Mouse (Mus musculus) olfactory bulb, adult 2 months (tissue): ENCODE measurements around the gene Padi2. TPM values are rescaled to one million over a fixed set of nuclear protein-coding genes. Genes with fewer than 3 reads are reported as not detected.

ENCODE experiments used
- H3K27ac ChIP-seq: fragments of 200-500 bp; 2 replicates; pipeline ENCODE4 v1.5.1; 2012; ENCODE audit warnings: low read depth, low read length; ENCODE audit not compliant: insufficient read depth
- H3K4me1 ChIP-seq: fragments of 200-500 bp; 2 replicates; pipeline ENCODE4 v1.6.1; 2012; ENCODE audit warnings: low read length; ENCODE audit not compliant: control insufficient read depth, insufficient read depth
- H3K4me3 ChIP-seq: fragments of 200-500 bp; 2 replicates; pipeline ENCODE4 v1.5.1; 2012; ENCODE audit warnings: mild to moderate bottlenecking, low read depth, low read length, moderate library complexity; ENCODE audit not compliant: insufficient read depth
- CTCF ChIP-seq: fragments of 200-500 bp; IDR thresholded peaks from 2 replicates; pipeline ENCODE4 v1.5.1; 2012; ENCODE audit warnings: low read depth, mild to moderate bottlenecking, low read length, moderate library complexity; ENCODE audit not compliant: insufficient read depth
- POLR2A ChIP-seq: fragments of 200-500 bp; IDR thresholded peaks from 2 replicates; pipeline ENCODE4 v1.6.1; 2012; ENCODE audit warnings: mild to moderate bottlenecking, low read depth, low read length, moderate library complexity; ENCODE audit not compliant: insufficient read depth
- WGBS: fragments of 180-500 bp; shearing (Covaris S2); methylation state at CpG from one replicate; pipeline ENCODE4 v1.1.7; 2018; 5-methylcytosine and 5-hydroxymethylcytosine counted together
- polyA plus RNA-seq: library from polyadenylated mRNA; stranded (reverse); fragments of >200 nt; gene quantifications from 2 replicates; pipeline ENCODE4 v1.2.4, GENCODE M21; 2012; ENCODE audit warnings: low replicate concordance; ENCODE audit not compliant: missing spikeins, insufficient read depth, insufficient read length

Gene Padi2
- polyA plus RNA-seq, 1 experiment = not detected

DNA sequence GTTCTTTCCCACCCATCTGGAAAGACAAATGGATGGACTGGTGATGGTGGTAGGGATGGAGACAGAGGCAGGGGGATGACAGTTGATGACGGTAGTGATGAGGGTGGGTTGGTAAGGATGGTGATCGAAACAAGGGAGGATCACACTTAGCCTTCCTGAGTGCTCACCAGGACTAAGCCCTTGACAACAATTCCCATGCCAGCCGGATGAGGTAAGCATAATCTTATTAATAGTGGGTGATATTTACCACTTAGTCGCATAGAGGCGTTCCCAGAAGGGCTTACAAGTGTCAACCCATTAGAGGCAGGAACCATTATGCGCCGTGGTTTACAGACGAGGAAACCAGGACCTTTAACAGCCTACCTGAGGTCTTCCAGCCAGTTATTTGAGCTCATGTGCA lies 36.2 kb upstream of the Padi2 start:
- 87% methylated on average over 8 of the region's 8 CpGs for WGBS
- no peaks in the 10 kb centered on the region for H3K4me1 ChIP-seq
- no peak for TF ChIP-seq CTCF
- no peak for TF ChIP-seq POLR2A
- no peak overlapping the region for H3K4me3 ChIP-seq
- H3K27ac ChIP-seq = no peak overlapping the region

GRCm38 (mm10) chr4:140870876-140871275 lies 35.3 kb upstream of the Padi2 start:
- no peak for TF ChIP-seq CTCF
- no peak for TF ChIP-seq POLR2A
- Histone ChIP-seq H3K4me3 (no peak overlapping the region), H3K4me1 (no peaks in the 10 kb centered on the region), H3K27ac (no peak overlapping the region)
- WGBS = 85% methylated on average over 7 of the region's 7 CpGs

DNA sequence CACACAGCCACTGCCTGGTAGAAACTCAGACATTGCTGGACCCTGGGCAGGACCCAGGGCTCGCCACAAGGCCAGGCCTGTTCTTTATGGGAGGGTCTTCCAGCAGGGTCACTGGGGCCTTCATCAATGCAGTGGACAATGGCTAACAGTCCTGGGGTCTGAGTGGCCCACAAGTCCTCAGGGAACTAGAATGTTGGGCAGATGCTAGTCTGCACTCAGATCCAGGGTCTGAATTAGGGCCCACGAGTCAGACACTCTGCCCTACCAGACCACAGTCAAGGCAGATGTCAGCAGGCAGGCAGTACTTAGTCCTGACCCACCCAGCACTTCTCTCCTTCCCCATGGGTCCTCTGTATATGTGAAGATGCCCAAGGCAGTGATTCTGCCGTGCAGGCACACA lies 34.8 kb upstream of the Padi2 start:
- H3K4me3 ChIP-seq = no peak overlapping the region
- H3K27ac ChIP-seq = no peak overlapping the region
- no peak for TF ChIP-seq CTCF
- TF ChIP-seq POLR2A = no peak
- WGBS = 93% methylated on average over 3 of the region's 3 CpGs
- no peaks in the 10 kb centered on the region; the same call in 1 of the 2 replicates for H3K4me1 ChIP-seq

GRCm38 (mm10) chr4:140871851-140872685 lies 34.1 kb upstream of the Padi2 start:
- 93% methylated on average over 8 of the region's 8 CpGs for WGBS
- H3K4me1 ChIP-seq = peaks cover 5% of the 10 kb centered on the region
- no peak for TF ChIP-seq CTCF
- no peak for TF ChIP-seq POLR2A
- H3K27ac ChIP-seq = no peak overlapping the region
- no peak overlapping the region for H3K4me3 ChIP-seq

DNA sequence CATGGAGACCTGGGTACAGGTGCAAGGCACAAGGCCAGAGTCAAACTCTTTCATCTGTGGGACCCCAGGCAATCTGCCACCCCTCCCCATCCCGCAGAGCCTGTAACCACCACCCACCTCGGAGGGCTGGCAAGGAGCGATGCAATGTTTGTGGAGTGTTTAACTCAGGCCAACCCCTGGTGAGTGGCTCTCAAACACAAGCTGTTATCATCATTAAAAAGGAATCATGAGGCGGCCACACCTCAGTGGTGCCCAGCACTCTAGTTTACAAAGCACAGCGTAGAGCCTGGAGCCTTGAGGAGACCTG lies 33.5 kb upstream of the Padi2 start:
- H3K27ac ChIP-seq = no peak overlapping the region
- 87% methylated on average over 5 of the region's 5 CpGs for WGBS
- no peak overlapping the region for H3K4me3 ChIP-seq
- peaks cover 5% of the 10 kb centered on the region for H3K4me1 ChIP-seq
- no peak for TF ChIP-seq POLR2A

DNA sequence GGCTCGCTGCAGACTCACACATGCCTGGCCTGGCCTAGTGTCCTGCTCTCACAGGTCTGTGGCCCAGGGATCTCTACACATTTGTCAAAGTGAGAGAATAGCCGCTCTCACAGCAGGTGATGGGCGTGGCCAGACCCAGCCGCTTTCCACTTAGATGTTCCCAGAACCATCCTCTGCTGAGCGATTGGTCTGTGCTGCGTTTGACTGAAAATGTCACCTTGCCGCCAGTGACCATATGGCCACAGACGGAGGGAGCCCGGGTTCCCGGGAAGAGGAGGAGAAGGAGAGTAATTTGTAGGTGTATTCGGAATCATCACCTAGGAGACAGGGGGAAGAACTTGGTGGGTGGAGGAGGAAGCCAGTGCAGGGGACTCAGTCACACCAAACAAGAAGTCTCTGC lies 33.1 kb upstream of the Padi2 start:
- WGBS = 85% methylated on average over 11 of the region's 11 CpGs
- H3K4me3 ChIP-seq = no peak overlapping the region
- no peak for TF ChIP-seq POLR2A
- no peak for TF ChIP-seq CTCF
- H3K4me1 ChIP-seq = peaks cover 5% of the 10 kb centered on the region
- H3K27ac ChIP-seq = no peak overlapping the region

GRCm38 (mm10) chr4:140876161-140876560 lies 30.0 kb upstream of the Padi2 start:
- no peak overlapping the region for H3K4me3 ChIP-seq
- H3K27ac ChIP-seq = no peak overlapping the region
- peaks cover 5% of the 10 kb centered on the region for H3K4me1 ChIP-seq
- WGBS = 93% methylated on average over 8 of the region's 8 CpGs
- TF ChIP-seq POLR2A = no peak
- TF ChIP-seq CTCF = no peak

DNA sequence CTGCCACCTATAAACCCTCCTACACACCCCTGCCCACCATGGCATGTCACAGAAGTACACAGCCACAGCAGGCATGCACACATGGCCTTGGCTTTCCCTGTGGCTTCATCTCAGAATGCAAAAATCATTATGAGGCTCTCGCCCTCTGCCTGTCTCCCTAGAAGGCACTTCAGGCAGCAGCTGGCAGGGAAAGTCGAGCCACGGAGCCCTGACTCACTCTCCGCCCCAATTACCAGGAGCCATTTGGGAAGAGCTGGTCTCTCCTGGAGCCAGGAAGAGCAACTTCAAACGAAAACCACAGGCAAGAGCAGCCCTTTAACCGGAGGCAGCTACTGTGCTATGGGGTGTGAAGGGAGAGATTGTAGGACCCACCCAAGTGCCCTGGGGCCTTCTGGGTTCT lies 29.5 kb upstream of the Padi2 start:
- Histone ChIP-seq H3K4me3 (no peak overlapping the region), H3K27ac (no peak overlapping the region), H3K4me1 (peaks cover 5% of the 10 kb centered on the region)
- 47% methylated on average over 6 of the region's 6 CpGs for WGBS
- TF ChIP-seq POLR2A (no peak), CTCF (no peak)

DNA sequence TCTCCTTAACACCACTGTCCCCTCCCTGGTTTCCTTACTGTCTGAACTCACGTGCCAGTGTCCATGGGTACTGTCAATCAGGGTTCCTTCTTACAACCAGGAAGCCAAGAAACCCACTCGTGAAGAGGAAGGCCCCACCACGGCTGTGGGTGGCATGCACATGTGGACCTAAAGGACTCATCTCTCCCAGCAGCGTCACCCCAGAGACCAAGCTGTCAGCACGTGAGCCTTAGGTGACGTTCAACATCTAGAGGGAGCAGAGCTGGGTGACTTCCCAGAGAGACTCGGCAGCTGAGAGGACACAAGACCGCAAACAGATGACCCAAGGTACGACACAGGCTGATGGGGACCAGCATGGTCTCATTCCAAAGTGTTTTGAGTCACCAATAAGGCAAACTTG lies 28.7 kb upstream of the Padi2 start:
- WGBS = 88% methylated on average over 9 of the region's 9 CpGs
- TF ChIP-seq POLR2A = no peak
- Histone ChIP-seq H3K4me1 (peaks cover 5% of the 10 kb centered on the region), H3K27ac (no peak overlapping the region), H3K4me3 (no peak overlapping the region)

DNA sequence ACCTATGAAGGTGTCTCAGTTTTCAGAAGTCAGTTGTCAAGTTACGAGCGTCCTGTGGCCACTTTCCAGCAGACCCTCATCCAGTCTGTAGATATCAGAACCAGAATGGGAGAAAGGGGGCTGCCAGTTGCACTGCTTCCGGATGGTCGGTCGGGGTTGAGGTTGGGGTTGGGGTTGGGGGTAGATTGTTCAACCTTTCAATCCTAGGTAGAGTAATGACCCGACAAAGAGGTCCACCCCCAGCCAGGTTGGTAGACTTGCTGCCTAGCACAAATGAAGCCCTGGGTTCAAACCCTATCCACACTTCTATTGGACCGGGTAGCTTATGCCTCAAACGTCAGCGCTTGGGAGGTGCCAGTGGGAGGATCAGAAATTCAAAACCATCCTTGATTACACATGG lies 27.5 kb upstream of the Padi2 start:
- H3K4me1 ChIP-seq = peaks cover 5% of the 10 kb centered on the region
- TF ChIP-seq CTCF (no peak), POLR2A (no peak)
- no peak overlapping the region for H3K27ac ChIP-seq
- no peak overlapping the region for H3K4me3 ChIP-seq
- WGBS = 96% methylated on average over 9 of the region's 9 CpGs
